Mouse (Mus musculus) left cerebral cortex, postnatal 25 days (tissue): ENCODE measurements around the gene Slc34a1. TPM values are rescaled to one million over a fixed set of nuclear protein-coding genes. Genes with fewer than 3 reads are reported as not detected.
A peak's percentile ranks its signal among the peaks of the same experiment; 100 is the strongest.

Experiments
- DNase-seq, 2 experiments: peaks; one replicate each; pipeline ENCODE4 v3.0.0; 2022; ENCODE audit warnings: low spot score in 2 of 2, mixed read lengths in 1 of 2
- intact Hi-C: fragments of 180-260 bp; cut with DNase I; formaldehyde crosslinking; loops from one replicate; pipeline ENCODE4 v1.15.1; 2025
- total RNA-seq, 2 experiments: library from RNA; stranded (reverse); gene quantifications; 2 replicates each; pipeline ENCODE4 v1.2.3; 2021

Slc34a1 gene
- not detected for total RNA-seq

DNA sequence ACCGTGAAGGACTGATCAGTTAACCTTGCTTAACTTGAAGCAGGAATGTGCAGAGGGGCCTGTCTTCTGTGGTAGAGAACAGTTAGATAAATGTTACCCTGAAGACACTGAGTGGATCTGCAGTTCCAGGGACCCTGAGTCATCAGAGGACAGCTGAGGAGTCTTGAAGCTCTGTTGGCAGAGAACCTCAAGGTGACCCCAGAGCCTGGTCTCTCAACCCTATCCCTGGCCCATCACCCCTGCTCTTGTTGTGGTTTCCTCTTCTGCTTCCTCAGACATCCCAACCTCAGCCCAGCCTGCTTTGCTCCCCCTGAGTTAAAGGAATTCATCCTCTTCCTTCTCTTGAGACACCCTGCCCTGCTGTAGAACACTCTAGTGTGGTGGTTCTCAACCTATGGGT lies at the start of gene Slc34a1:
Gene Slc34a1 (plus strand): TSS at position 100 of the 400 bp plus-strand sequence.
- intact Hi-C loops, result no loop called here
- no peak for DNase-seq

DNA sequence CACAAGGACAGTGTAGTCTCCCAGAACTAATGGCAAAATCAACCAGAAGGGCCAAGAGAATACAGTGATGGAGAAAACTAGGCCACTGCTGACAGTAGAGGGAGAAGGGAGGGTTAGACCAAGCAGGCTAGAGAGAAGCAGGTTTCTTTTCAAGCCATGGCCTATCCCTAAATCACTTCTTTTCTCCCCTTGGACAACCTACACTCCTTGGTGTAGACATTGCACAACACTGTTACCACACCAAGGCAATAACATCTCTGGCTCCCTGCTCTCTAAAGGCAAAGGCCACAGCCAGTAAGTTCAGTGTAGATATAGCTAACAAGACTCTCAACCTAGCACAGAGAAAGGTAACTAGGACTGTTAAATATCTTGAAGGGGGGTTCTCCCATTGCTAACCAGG lies 36.8 kb upstream of the Slc34a1 start:
- intact Hi-C loops, result no loop called here
- no peak for DNase-seq

DNA sequence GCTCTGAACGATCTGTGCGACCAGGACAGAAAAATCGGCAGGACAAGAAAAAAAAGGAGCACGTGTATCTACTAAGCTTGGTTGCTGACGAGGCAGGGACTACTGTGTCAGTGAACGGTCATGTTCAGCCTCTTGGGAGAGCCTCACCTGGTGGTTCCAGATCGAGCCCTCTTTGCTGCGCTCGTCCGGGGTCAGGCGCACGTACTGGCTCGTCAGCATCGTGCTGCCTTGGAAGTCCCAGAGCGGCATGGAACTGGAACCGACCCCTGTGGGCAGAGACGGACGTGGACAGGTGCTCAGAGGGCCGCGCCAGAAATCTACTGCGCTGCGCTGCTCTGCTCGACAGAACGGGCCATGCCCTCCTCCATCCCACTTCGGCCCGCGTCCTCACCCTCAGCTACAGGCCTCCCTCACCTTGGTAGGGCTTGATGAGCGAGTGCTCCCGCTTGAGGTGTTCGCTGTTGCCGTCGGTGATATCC lies 36.0 kb upstream of the Slc34a1 start:
- intact Hi-C loops, result no loop called here
- DNase-seq, result peak in 1 of 2 experiments; percentile 45

DNA sequence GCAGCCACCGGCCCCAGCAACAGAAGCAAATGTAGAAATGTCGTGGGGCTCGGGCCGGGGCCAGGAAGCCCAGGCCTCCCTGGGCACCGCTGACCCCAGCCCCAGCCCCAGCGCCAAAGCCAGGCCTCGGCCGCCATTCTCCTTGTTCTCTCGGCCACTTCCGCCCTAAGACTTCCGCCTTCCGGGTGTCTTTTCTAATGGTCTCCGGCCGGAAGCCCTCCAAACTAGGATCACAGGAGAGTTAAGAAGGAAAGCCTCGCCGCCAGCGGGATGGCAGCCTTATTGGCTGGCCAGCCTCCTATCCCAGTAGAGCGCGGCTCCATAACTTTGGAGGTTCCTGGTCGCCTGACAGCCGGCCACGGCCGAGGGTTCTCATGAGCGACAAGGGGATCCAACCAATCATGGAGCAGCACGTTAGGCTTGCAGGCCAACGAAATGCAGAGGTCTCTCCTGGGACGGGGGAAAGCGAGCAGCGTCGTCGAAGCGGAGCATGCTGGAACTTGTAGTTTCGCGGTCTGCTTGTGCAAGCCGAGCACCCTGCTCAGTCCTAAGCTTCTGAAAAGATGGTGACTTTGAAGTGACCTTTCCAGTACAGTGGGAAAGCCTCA lies 35.4 kb upstream of the Slc34a1 start, which contains the start of gene Lman2:
Gene Lman2 (minus strand): TSS at position 331 of the 608 bp plus-strand sequence.
- intact Hi-C loops, result no loop called here
- DNase-seq, result peak; percentile 98 to 100

DNA sequence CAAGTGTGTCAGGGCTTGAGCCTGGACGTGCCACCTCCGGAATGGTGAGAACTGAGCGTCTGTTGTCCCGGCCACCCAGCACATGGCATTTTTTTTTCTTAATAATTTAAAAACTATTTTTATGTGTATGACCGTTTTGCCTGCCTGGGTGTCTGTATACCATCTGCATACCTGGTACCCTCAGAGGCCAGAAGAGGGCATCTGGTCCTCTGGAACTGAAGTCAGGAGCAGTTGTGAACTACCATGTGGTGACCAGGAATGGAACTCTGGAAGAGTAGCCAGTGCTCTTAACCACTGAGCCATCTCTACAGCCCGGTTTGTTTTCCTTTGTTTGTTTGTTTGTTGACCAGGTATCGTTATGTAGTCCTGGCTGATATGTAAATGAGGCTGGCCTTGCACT lies 29.6 kb upstream of the Slc34a1 start:
- DNase-seq, result no peak
- intact Hi-C loops, result no loop called here

DNA sequence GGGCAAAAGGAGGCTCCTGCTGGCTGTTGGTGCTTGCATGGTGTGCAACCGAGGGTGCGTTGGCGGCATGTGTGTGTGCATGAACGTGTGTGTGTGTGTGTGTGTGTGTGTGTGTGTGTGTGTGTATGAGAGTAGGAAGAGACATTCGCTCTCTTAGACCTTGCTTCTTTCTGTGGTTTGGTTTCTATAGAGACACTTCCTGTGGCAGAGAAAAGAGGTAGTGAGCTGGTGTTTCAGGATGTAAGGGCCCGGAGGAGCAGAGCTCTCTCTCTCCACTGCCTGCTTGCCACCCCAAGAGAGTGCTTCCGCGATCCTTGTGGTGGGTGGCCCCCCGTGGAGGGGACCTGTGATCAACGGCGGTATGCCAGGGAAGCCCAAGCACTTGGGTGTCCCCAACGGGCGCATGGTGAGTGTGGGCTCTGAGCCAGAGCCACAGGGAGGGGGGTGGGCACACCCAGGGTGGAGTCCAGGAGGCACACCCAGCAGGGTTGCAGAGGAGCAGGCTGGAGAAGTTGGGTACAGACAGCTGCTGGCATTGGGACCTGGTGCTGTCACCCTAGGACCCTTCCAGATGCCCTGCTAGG lies 28.4 kb upstream of the Slc34a1 start, which contains the start of gene Rgs14:
Gene Rgs14 (plus strand): TSS at position 202 of the 584 bp plus-strand sequence.
- intact Hi-C loops, result no loop called here

DNA sequence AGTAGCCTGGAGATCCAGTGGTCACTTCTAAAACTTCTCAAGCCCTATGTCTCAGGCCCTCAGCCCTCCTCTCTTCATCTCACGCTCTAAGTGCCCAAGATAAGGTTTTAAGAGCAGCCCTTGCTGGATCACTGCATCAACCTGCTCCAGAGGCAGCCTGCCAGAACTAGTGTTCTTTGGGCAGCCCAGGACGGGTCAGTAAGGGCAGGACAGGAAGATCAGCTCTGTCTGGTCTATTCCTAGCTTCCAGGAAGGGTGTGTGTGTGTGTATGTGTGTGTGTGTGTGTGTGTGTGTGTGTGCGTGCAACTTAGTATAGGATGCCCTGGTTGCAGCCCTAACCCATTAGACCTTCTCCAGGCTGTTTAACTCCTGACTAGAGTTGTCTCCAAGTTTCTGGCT lies 27.8 kb upstream of the Slc34a1 start:
- intact Hi-C loops, result no loop called here

More for the DNA sequence above, 28.4 kb upstream of the Slc34a1 start, which contains the start of gene Rgs14:
- peak; percentile 64 to 72 for DNase-seq

DNA sequence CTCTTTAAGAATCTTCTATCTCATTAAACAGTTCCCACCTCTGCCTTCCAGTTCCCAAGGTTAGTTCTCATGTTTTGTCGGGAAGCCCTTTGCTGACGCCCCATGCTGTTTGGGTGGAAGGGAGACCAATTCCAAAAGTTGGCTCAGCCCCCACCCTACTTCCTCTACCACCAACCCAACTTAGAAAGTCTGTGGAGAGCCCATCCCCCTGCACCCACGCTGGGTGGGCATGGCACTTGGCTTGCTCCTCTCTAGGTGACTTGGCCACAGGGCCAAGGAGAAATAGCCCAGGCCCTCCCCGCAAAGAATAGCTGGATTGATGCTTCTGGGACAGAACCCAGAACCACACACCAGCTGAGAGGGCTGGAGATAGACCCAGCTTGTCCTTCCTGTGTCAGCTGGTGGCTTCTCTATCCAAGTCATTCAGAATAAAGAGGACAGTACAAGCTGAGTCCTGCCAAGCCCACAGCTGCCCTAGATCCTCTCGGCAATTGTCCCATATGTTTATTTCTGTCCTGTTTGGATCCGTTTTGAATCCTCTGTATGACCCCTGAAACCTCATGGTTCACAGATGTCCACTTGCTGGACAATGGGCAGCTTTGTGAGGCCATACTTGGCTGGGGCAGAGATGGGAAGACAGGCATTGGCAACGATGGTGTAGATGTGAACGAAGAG lies 26.8 kb upstream of the Slc34a1 start:
- peak in 1 of 2 experiments; percentile 65 for DNase-seq
- intact Hi-C loops, result no loop called here

More for the DNA sequence above, 27.8 kb upstream of the Slc34a1 start:
- no peak for DNase-seq

DNA sequence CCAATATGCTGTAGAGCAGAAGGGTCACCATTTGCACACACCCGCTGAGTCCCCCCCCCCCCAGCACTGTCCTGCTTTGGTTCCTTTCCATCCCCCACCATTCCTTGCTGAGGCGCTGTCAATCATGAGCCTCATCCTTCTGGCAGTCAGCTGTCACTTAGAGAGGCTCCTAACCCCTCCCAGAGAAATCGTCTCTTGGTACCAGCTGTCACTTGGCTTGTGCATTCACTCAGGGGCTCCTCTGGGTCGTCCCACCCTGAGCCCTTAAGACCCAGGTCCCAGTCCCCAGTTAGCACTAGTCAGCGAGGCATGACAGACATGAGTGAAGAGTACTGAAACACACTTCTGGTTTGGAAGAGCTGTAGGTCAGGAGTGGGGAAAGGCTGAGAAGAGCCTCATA lies 26.2 kb upstream of the Slc34a1 start:
- intact Hi-C loops, result no loop called here
- DNase-seq, result no peak

DNA sequence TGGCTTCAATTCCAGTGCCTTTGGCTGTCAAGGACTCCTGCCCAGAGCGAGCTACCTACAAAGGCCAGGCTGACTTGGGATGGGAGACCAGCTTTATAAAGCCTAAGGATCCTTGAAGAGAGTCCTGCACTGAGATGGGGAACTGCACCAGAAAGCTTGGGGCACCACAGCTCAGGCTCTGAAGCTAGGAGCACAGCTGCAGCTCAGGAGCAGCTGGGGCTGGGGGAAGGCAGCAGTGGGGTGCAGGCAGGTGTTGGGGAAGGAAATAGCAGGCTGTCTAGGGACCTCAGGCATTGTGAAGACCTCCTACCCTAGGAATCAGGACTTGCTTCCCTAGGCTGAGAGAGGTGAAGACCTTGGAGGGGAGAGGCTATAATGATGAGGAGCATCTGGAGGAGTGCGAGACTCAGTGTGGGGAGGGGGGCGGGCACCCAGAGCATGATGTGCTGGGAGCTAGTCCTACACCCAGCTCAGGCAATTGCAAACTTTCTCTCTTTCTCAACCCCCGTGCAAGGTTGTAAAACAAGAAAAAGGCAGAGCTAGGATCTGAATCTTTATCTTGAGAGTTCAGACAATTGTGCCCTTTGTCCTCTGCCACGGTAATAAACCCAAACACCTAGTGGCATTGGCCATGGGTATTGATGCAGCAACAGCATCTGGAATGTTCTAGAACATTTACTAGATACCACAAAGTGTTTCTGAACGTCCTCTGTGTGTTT lies 23.6 kb upstream of the Slc34a1 start:
- intact Hi-C loops, result no loop called here
- DNase-seq, result no peak

DNA sequence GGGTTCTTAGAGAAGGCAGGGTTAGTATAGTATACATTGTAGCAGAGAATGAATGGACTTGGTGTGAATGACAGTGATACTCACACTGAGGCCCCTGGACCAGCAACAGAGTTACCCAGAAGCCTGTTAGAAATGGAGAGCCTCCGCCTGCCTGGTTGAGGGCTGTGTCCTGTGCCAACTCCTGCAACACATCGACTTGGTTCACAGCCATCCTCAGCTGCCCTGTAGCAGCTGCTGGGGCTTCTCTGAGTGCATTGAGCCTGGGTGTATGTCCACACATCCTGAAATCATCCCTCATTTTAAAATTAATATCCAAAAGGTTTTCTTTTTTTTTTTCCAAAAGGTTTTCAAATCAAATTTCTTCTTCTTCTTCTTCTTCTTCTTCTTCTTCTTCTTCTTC lies 22.1 kb upstream of the Slc34a1 start:
- intact Hi-C loops, result no loop called here
- no peak for DNase-seq

DNA sequence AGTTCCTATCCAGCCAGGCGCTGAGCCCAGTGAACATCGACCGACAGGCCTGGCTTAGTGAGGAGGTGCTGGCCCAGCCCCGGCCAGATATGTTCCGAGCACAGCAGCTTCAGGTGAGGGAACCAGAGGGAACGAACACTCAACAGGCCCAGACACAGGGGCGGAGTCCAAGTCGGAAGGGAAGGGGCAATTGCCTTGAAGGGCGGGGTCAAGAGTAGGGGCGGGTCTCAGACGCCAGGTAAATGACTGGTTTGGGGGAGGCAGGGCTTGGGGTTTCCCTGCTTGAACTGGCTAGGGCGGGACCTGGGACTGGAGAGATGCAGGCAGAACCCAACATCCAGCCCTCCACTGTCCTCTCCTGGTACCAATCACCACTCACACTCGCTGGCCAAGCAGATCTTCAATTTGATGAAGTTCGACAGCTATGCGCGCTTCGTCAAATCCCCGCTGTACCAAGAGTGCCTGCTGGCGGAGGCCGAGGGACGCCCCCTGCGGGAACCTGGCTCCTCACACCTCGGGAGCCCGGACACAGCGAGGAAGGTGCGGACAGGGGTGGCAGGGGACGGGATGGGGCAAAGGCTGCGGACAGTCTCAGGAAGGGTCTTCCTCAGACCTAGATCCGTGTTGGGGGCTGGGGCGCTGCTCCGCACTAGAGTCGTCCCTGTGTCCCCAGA lies 18.9 kb upstream of the Slc34a1 start:
- intact Hi-C loops, result no loop called here
- DNase-seq, result no peak

DNA sequence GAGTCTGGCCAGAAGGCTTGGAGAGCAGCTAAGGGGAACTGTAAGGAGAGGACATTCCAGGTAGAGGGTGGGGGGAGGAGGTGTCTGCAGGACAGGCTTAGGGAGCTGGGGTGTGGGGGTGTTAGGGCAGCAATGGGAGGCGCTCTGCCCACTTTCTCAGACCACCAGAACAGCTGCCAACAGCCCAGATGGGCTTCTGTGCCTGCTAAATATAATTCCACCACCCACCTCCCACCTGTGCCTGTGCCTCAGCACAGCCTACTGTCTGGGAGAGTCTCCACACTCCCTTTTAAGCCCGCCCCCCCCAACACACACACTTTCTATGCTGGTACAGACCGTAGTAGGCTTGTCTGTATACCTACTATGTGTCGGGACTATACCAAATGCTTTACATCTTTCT lies 16.2 kb upstream of the Slc34a1 start:
- DNase-seq, result peak; percentile 83 to 96
- intact Hi-C loops, result no loop called here

DNA sequence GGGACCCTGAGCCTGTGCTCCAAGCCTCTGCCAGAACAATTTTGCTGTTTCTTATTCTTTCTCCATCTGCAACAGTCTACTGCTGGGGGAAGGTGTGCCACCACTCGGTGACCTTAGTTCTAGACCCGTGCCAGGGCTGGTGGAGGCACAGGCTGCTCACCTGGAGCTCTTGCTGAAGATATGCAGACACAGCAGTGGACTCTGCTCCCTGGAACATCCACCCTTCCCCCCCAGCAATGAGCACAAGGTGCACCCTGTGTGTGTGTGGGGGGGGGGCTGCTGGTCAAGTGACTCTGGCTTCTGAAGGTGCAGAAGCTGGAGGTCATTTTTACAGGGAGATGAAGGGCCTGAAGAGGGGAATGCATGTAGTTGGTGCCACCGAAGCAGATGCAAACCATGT lies 7.3 kb upstream of the Slc34a1 start:
- intact Hi-C loops, result no loop called here

DNA sequence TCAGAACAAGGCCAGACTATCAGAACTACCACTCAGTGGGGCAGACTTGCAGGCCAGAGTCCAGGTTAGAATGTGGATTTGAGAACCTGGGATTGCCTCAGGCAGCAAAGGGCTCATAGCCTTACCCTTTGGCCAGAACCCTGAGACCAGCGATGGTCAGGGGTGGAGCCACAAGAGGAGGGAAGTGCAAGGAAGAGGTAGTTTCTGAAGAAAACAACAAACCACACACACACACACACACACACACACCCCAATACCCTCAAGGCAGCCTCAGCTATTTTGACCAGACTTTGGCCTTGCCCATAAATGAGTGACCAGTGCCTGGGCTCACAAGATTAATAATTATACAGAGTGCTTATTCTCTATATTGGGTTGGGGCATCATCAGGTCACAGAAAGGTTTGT lies 6.4 kb upstream of the Slc34a1 start:
- DNase-seq, result no peak
- intact Hi-C loops, result no loop called here

More for the DNA sequence above, 7.3 kb upstream of the Slc34a1 start:
- no peak for DNase-seq

DNA sequence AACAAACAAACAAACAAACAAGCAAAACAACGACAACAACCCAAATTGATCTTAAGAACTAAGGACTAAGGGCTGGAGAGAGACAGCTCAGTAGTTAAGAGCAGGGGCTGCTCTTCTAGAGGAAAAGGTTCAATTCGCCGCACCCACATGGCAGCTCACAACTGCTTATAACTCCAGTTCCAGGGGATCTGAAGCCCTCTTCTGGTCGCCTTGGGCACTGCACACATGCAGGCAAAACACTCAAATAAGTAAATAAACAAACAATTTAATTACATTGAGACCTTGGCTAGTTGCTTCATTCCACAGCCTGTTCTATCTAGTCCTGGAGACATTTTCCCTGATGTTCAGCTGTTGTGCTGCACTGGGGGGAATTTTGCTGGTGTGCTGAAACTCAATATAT lies 5.1 kb upstream of the Slc34a1 start:
- intact Hi-C loops, result no loop called here
- no peak for DNase-seq

DNA sequence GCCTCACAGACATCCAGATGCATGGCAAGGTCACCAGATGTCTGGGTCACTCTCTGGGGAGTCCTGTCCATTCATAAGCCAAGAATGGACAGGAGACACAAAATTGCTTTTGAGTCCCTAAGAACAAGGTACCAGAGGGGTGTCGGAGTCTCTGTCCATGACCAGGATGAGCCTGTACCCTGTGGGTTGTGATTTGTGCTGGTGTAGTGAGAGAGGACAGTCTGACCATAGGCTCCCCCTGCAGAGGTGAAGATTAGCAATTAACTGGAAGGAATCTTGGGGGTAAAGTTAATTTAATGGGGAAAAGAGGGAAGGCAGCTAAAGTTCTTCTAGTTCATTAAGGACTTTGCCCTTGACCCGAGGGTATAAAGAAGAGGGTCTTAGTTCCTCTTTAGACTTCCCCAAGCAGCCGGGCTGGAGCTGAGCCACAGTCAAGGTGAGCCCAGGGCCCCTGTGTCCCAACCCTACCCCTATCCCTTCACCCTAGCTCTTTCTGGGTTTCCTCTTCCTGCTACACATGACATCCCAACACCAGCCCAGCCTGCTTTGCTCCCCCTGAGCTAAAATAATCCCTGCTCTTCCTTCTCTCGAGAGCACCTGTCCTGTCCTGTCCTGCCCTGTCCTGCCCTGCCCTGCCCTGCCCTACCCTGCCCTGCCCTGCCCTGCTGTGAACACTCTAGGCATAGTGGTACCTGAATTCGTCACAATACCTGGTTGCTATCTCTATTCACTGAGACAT lies 1.5 kb downstream of the Slc34a1 start:
- intact Hi-C loops, result loop anchor here (5.0 kb wide), 1 partner anchor 67 kb away; no protein-coding TSS in a partner anchor

DNA sequence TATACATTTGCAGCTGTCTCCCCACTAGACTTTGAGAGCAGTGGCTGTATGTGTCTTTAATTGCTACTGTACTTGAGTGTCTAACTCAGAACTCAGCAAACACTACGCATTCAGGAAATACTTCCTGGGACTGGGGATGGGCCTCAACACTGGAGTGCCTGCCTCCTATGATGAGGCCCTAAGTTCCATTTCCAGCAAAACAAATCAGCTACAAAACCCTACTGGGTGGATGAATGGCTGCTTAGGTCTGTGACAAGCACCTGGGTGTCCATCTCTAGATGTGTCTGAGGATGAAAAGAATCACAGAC lies 2.0 kb downstream of the Slc34a1 start:
- intact Hi-C loops, result loop anchor here (5.0 kb wide), 1 partner anchor 68 kb away; no protein-coding TSS in a partner anchor
- DNase-seq, result no peak

More for the DNA sequence above, 1.5 kb downstream of the Slc34a1 start:
- no peak for DNase-seq

DNA sequence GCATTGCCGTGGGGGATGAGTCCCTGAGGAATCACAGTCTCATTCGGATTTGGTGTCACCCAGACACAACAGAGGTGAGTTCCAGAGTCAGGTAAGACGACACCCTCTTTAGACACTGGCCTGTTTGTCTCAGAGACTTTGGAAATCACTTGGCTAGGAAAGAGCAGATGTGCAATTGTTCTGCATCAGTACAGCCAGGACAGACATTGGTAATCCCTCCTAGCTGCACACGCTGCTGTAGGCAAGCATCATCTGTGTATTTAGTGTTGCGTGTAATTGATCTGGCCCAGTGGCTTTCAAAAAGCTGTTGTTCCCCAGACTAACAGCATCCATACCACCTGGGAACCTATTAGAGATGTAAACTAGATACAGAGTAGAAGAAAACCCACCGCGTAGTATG lies 5.3 kb downstream of the Slc34a1 start:
- DNase-seq, result no peak
- intact Hi-C loops, result loop anchor here (5.0 kb wide), 1 partner anchor 71 kb away; no protein-coding TSS in a partner anchor
